Mouse (Mus musculus) testis, postnatal 10 days (tissue): ENCODE measurements around the gene Prkce.

Source experiments
- DNase-seq: peaks from one replicate; pipeline ENCODE4 v3.0.0; 2021; ENCODE audit warnings: low spot score

Prkce gene

GRCm38 (mm10) chr17:86521252-86521651 lies 353.7 kb downstream of the Prkce start:
- DNase-seq = no peak

DNA sequence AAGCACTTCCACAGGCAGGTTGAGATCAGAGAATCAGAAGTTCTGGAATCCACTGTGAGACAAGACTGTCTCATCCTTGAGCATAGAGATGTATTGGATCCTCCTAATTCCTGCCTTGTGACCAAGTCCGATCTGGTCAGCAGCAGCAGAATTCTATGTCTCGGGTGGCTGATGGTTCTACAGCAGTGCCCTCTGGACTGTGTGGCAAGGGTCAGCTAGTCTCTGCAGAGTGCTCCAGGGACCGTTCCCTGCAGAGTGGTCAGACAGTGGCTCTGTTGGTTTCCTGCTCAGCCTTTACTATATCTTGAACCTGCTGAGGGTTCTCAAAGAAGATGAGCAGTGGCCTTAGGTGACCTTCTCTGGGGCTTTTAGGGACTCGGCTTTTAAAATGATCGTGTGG lies 355.1 kb downstream of the Prkce start:
- no peak for DNase-seq

DNA sequence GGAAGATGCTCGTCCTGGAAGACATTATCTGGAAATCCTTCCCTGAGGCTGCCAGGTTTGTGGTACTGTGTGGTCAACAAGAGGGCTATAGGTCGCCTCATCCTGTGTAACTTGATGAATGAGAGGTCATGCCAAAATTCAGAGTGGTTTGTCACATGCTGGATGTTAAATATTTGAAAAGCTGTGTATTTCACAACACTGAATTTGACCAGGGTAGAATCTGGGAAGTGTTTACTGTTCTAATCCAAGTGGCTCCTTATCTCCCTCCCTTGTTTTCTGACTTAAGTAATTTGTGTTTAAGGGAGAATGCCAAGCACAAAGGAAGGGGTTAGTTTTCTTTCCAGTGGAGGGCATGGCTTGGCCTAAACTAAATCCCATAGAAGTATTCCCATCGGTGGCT lies 355.8 kb downstream of the Prkce start:
- DNase-seq = no peak

DNA sequence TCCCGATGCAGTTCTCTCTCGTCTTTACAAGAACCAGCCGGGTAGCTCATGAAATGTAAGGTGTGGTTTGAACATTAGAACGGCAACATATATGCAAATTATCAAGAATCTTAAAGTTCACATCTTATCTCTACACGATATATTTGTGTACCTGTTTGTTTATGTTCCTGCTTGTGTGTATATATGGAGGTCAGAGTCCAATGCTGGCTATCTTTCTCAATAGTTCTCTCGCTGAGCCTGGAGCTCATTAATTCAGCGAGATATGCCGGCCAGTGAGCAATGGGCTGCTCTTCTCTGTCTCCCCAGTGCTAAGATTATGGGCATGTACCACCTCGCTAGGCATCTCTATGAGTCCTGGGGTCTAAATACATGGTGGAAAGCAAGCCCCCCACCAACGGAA lies 356.3 kb downstream of the Prkce start:
- DNase-seq = no peak

DNA sequence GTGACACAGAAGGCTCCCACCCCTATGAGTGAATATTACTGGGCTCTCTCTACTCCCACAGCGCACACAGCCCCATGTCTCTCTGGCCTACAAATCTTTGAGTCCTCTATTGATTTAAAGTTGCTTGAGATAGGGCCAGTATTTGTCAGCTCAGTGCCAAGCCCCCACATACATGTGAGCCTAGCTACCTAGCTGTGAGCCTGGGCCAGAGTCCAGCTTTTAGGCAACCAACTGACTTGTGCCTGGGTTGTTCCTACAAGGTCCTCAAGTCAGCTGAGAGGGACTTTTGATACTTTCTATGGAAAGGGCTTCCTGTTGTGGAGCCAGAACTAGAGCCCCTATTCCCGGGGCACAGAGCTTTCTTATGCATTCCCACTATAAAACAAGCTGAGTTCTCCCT lies 357.5 kb downstream of the Prkce start:
- no peak for DNase-seq

DNA sequence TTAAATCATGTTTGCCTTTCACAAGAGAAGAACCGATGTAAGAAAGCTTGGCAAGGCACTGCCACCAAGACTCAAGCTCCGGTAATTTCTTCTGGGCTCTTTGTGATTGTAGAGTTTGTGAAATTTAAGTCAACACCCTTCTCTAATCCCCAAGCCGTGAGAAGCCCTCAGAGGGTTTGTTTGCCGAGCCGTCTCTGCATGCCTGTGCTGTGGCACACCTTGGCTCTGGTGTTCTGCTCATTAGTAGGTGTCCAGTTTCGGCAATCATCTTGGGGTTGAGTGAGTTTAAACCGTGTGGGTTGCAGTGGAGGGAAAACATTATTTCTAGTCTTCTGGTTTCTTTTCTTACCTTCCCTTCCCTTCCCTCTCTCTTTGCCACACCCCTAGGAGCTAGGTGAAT lies 358.4 kb downstream of the Prkce start:
- no peak for DNase-seq

GRCm38 (mm10) chr17:86527298-86527697 lies 359.7 kb downstream of the Prkce start:
- DNase-seq = no peak

DNA sequence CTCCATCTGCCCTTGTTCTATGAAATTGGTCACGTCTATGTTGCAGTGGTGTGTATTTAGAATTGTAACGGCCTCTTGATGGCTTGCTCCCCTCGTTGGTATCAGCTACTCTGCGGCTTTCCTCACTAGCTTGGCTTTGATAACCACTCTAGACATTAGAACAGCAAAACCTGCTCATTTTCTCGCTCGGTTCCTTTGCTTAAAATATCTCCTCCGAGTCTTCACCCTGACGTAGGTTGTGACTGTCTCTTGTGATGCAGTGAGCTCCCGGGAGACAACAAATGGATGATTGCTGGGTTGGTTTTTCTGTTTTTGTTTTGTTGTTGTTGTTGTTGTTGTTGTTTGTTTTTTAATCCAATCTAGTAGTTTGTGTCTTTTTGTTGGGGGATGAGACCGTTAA lies 361.4 kb downstream of the Prkce start:
- no peak for DNase-seq

DNA sequence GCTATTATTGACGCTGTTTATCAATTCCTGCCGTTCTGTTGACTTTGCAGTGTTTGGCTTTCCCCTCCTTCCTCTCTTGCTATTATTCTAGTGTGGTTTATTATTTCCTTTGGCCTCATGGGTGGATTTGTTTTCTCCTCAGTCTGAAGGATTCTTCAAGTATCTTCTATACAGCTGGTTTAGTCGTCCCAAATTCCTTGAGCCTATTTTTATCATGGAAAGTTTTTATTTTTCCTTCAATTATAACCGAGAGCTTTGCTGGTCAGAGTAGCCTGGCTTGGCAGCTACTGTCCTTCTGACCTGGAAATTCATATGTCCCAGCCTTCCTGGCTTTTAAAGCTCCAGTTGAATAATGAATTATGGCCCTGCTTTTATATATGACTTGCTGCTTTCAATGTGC lies 361.8 kb downstream of the Prkce start:
- DNase-seq = no peak

GRCm38 (mm10) chr17:86531231-86531630 lies 363.6 kb downstream of the Prkce start:
- DNase-seq = no peak

DNA sequence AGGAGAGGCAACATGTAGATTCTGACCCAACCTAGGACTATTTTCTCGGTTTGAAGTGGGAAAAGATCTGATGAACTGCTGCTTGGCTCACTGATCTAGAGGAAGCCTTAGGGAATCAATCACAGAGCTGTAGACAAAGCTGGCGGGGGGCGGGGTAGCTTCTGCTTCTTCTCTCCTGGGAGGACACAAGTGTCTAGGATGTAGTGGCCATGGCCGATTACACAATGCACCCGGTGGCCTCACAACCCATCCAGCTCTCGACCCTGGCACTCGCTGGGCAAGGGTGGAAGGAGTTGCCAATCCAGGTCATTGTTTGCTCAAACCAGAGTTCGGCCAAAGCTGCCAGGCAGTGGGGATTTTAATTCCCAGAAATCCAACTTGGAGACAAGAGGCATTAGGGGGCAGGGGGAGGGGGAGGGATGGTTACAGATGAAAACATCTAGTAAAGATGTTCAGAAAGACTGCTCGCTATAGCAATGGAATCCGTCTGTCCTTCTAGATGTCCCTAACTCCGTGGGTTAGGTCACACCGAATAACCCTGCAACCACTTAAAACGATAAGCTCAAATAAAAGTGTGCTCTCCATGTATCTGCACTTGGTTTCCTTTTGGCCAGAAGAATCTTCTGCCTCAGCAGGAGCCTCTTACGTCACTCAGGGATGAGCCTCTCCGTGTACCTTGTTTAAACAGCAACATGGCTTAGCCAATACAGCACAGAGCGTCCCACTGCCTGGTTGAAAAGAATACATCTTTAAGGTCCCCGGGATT lies 365.4 kb downstream of the Prkce start:
- no peak for DNase-seq

DNA sequence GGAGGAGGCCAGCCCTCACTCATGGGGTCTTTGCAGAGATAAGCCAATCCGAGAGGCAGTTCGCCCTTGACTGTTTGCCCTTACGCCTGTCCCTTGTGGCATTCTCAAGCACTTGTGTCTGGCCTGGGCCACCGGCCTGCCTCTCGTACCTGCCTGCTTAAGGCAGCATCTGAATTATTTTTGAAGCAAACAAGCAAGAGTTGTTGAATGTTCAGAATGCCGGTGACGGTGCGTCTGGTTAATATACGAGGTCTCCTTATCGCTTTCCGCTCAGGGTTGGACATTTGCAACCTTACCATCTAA lies 365.9 kb downstream of the Prkce start:
- DNase-seq = no peak

- DNase-seq = no peak
These were observed 367.5 kb downstream of the Prkce start for GRCm38 (mm10) chr17:86535096-86535495.

DNA sequence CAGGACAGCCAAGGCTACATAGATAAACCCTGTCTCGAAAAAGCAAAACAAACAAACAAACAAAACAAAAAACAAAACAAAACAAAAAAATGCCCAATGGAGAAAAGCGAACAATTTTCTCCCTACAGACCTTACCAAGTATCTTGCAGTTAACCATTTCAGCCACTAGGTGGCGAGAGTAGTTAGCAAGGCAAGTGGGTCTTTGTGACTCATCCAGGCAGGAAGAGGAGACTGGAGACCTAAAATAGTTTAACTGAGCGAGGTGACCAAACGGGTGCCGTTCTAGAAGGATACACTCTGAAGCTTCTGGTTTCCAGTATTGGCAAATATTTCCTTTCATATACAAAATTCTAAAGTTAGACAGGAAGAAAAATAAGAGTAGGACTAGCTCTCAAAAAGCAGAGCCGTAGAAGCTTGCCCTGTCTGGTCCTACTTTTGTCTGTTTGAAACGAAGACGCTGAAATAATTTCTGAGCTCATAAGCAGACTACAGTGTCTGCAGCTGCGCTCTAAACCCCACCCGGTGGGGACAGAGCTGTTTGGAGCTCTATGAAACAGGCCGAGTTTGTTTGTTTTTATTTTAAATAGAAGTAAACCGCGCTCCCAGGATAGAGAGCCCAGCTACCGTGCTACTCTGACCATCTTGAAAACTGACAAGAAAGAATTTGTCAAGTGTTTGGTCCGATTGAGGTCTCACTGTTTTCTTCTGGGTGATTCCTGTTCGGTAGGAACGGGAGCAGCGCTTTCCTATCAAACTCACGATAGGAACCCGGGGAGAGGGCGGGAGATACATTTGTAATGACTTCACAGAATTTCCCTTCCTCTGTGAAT lies 368.5 kb downstream of the Prkce start:
- peak; percentile 84 for DNase-seq

DNA sequence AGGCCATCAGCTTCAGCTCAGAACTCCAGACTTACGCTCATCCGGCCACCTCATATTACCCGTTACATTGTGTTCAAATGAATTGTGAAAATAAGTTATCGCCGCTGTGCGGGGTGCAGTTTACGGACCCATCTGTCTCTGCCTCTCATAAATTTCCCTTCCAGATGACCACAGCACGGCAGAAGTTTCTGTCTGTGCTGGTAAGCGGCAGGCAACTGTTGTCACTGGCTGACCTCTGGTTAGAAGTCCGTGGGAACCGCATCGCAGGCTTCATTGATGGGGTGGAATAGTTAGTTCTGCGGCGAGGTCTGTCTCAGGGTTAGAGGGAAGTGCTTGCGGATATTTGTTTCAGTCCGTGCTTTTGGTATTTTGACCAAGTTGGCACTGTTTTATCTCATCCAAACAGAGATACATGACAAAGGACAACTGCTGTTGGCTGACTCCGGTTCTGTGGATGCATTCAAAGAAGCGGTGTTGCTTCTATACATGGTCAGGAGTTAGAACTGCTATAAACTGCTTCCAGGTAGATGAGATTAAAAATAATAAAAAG lies 372.4 kb downstream of the Prkce start:
- DNase-seq = no peak

GRCm38 (mm10) chr17:86546529-86546928 lies 378.9 kb downstream of the Prkce start:
- DNase-seq = no peak

DNA sequence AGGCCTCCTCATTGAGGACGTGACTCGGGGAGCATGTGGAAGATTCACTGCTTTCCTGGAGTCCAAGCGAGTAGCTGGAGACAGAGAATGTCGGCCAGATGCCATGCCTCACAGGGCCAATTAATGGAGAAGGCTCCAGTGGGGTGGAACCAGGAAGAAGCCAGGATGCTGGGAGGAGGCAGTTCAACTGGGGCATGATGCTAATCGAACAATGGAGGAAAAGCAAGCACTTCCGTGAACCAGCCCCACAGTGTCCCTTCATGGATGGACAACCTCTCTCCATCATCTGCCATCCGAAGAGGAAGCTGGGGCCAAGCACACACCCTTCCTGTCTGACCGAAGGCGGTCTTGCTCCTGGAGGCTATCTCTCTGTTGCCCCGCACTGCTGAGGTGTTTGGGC lies 381.5 kb downstream of the Prkce start:
- no peak for DNase-seq

DNA sequence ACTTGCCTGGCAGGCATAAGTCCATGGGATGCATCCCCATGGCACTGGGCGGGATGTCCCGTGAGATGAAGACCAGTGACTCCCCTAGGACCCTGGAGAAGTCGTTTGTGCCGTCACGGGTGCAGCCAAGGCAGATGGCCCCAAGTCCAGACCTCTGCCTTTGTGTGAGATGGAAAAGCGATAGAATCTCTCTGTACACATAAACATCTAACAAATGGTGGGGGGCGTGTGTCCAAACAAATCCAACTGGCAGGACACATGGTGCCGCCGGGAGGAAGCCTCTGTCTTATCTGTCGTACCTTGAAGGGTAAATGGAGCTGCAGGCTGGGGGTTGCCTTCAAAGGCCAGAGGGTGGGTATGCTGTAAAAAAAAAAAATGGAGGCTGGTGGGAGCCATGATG lies 384.0 kb downstream of the Prkce start:
- no peak for DNase-seq

GRCm38 (mm10) chr17:86551995-86552394 lies 384.4 kb downstream of the Prkce start:
- no peak for DNase-seq

- no peak for DNase-seq
These were observed 391.8 kb downstream of the Prkce start for GRCm38 (mm10) chr17:86559206-86559891.

DNA sequence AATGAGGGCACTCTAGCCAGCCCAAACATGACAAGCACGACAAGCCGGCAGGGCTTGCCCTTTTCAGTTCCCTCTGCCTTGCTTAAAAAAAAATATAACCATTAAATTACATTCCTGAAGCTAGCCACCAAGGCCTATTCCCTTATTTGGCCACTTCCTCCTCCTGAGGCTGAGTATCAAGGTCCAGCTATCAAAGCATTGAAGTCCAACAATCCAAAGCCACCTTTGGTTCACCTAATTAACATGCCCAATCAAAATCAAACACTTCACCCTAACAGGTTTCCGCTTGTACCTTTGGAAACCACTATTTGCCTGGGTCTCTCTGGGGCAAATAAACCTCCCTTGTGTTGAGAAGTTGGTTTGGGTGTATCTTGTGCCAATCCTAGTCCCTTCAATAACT lies 392.9 kb downstream of the Prkce start:
- no peak for DNase-seq

DNA sequence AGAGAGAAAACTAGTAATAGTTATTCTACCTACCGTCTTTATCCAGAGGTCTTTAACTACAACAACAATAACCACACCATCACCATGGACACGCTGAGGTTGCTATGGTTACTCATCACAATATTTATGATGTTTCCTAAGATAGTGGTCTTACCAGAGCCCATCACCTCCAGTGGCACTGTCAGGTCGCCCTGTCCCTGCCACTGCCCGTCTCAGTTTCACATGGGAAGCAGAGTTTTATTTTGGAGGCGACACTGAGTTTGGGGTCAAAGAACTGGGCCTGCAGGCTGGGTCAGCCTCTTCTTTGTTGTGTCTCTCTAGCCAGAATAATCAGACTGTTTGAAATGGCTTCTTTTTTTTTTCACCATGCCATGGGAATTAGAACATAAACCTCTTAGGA lies 402.9 kb downstream of the Prkce start:
- no peak for DNase-seq

- DNase-seq = no peak
These were observed 403.7 kb downstream of the Prkce start for GRCm38 (mm10) chr17:86571266-86571665.
